15 mouse cellular contexts compared by ENCODE assay signal in genomic region chr2:105663101-105663511, GRCm38 (mm10). TPM values are rescaled to one million over a fixed set of nuclear protein-coding genes. Genes with fewer than 3 reads are reported as not detected.
DNase-seq lines count a peak whose midpoint lies in the region; ATAC-seq lines count a peak whose summit lies in the region.
"Had no signal": no experiment of that assay in that cellular context is flagged by ENCODE, and none has a peak within 500 bp of the region (broad histone marks: within the 10 kb centered on the region; RNA-seq: fewer than 3 reads in every experiment).

No protein-coding gene starts in this region.

- peaks cover 20% of the 10 kb centered on the region for H3K4me1 ChIP-seq in forebrain, embryonic 14.5 days (ENCODE audit: control insufficient read depth, insufficient read depth, low read length)
- peaks cover 50% of the 10 kb centered on the region for H3K4me1 ChIP-seq in forebrain, embryonic 13.5 days
- H3K4me1 ChIP-seq in megakaryocyte, embryonic 14.5 days = peaks cover 30% of the 10 kb centered on the region

- H3K36me3 ChIP-seq in forebrain, embryonic 14.5 days (ENCODE audit: control insufficient read depth, insufficient read depth, low read length) = no peaks in the 10 kb centered on the region
- H3K36me3 ChIP-seq in forebrain, embryonic 13.5 days (ENCODE audit: poor library complexity, severe bottlenecking) = no peaks in the 10 kb centered on the region
- H3K36me3 ChIP-seq in megakaryocyte, embryonic 14.5 days (replicated peaks; ENCODE audit: low read length) = no peaks in the 10 kb centered on the region
- H3K36me3 ChIP-seq: embryonic facial prominence, embryonic 13.5 days; G1E; limb, embryonic 12.5 days had no signal

- no peaks in the 10 kb centered on the region for H3K9me3 ChIP-seq in forebrain, embryonic 14.5 days (replicated peaks; ENCODE audit: control insufficient read depth, low read length)
- no peaks in the 10 kb centered on the region for H3K9me3 ChIP-seq in forebrain, embryonic 13.5 days (replicated peaks)
- peaks cover 21% of the 10 kb centered on the region for H3K9me3 ChIP-seq in megakaryocyte, embryonic 14.5 days
- H3K9me3 ChIP-seq: embryonic facial prominence, embryonic 13.5 days; G1E; limb, embryonic 12.5 days had no signal

- WGBS in forebrain, embryonic 14.5 days = 34% methylated on average over 10 of the region's 10 CpGs
- WGBS in forebrain, embryonic 13.5 days = 23% methylated on average over 10 of the region's 10 CpGs

- no peak overlapping the region for H3K4me3 ChIP-seq in forebrain, embryonic 14.5 days (ENCODE audit: low read depth, low read length)
- no peak overlapping the region for H3K4me3 ChIP-seq in forebrain, embryonic 13.5 days
- peak overlapping the region; percentile 64 for H3K4me3 ChIP-seq in megakaryocyte, embryonic 14.5 days (replicated peaks)
- H3K4me3 ChIP-seq: embryonic facial prominence, embryonic 13.5 days; limb, embryonic 12.5 days had no signal

- no peak for ATAC-seq in forebrain, embryonic 14.5 days
- no peak for ATAC-seq in forebrain, embryonic 13.5 days
- no peak for ATAC-seq in megakaryocyte, adult 5-6 weeks (ENCODE audit: poor library complexity, severe bottlenecking)

- DNase-seq in forebrain, embryonic 14.5 days (ENCODE audit: low spot score) = peak; percentile 19
- DNase-seq in embryo, embryonic 11 days = peak; percentile 36
- peak; percentile 38 for DNase-seq in retina, embryonic 14.5 days (ENCODE audit: low spot score)
- DNase-seq in left cerebral cortex, postnatal 10 days (ENCODE audit: extremely low spot score in 1 of 2, low spot score in 2 of 2) = no peak
- DNase-seq: cerebellum, adult 18-20 months; kidney, adult 2 months; right cerebral cortex, postnatal 14 days had no signal

- 0 out of 2 replicates have a peak overlapping the region, but pooled peaks have one; percentile 4 for H3K4me2 ChIP-seq in forebrain, embryonic 14.5 days (ENCODE audit: low read length)
- no peak overlapping the region for H3K4me2 ChIP-seq in forebrain, embryonic 13.5 days
- H3K4me2 ChIP-seq: embryonic facial prominence, embryonic 13.5 days; limb, embryonic 12.5 days had no signal

- peaks cover 60% of the 10 kb centered on the region for H3K27me3 ChIP-seq in forebrain, embryonic 14.5 days (replicated peaks; ENCODE audit: control insufficient read depth, insufficient read depth, low read length)
- H3K27me3 ChIP-seq in forebrain, embryonic 13.5 days = peaks cover 92% of the 10 kb centered on the region
- peaks cover 99% of the 10 kb centered on the region for H3K27me3 ChIP-seq in megakaryocyte, embryonic 14.5 days (replicated peaks)

- intact Hi-C loops in left cerebral cortex, postnatal 10 days (cut with DNase I) = loop anchor here (5.0 kb wide), 1 partner anchor 536 kb away; the partner anchor contains the start of gene Wt1

- H3K9ac ChIP-seq in forebrain, embryonic 14.5 days (ENCODE audit: low read length) = no peak overlapping the region
- H3K9ac ChIP-seq in forebrain, embryonic 13.5 days = no peak overlapping the region
- H3K9ac ChIP-seq: embryonic facial prominence, embryonic 13.5 days; limb, embryonic 12.5 days had no signal

- no peak overlapping the region for H3K27ac ChIP-seq in forebrain, embryonic 14.5 days (ENCODE audit: low read depth, low read length)
- no peak overlapping the region for H3K27ac ChIP-seq in forebrain, embryonic 13.5 days
- H3K27ac ChIP-seq: embryonic facial prominence, embryonic 13.5 days; limb, embryonic 12.5 days had no signal

RNA-seq across cellular contexts. Expression of gene Pax6, which starts 5.6 kb away (rescaled TPM):
- 44.5 and 51.8 TPM in 2 replicates for polyA plus RNA-seq in forebrain, embryonic 14.5 days (2014; fragmentation: Nextera tagmentation; extraction: Ambion mirVana)
- 87.1 and 92.7 TPM in 2 replicates for polyA plus RNA-seq in forebrain, embryonic 13.5 days (2015; fragmentation: Nextera tagmentation; extraction: Ambion mirVana)
- polyA plus RNA-seq in megakaryocyte, embryonic 14.5 days (2012; ENCODE audit: insufficient read depth, low replicate concordance) = 0.15 TPM in 1 of 2 replicates, not detected in the other
- total RNA-seq in megakaryocyte, adult 5-6 weeks (2015) = not detected in 2 replicates
- total RNA-seq in megakaryocyte, adult 5-6 weeks (2017) = not detected in 2 replicates
- total RNA-seq in left cerebral cortex, postnatal 10 days (2021) = 1 to 10 TPM; 7.0 to 7.5 TPM
- polyA plus RNA-seq: gonadal fat pad, adult 2 months; heart, embryonic 16.5 days; kidney, adult 2 months; limb, embryonic 12.5 days had no signal

Comparison
In these comparisons a context has a peak if more than half of its experiments do, and no peak if none do; other contexts are left out.
1. DNase-seq: peak in forebrain, embryonic 14.5 days (single experiment), embryo, embryonic 11 days (single experiment) and retina, embryonic 14.5 days (single experiment); none in left cerebral cortex, postnatal 10 days (0 of 2).
2. RNA of gene Pax6, which starts 5.6 kb away (polyA plus RNA-seq): 87.1 to 92.7 TPM in forebrain, embryonic 13.5 days and 44.5 to 51.8 TPM in forebrain, embryonic 14.5 days; 0.15 TPM in megakaryocyte, embryonic 14.5 days; every median in the first group is over 10 times any median in the second.